Mouse (Mus musculus) hindbrain, embryonic 12.5 days (tissue): ENCODE measurements around the gene C4b. TPM values are rescaled to one million over a fixed set of nuclear protein-coding genes. Genes with fewer than 3 reads are reported as not detected.
"Not testable (repeated sequence)": the region's sequence is repeated elsewhere in the genome, so short reads cannot be mapped to it uniquely, and the experiment has no call there.

Source experiments
- ATAC-seq: fragments of 200-750 bp; cut with Nextera tagmentation; 2 replicates; pipeline ENCODE4 v1.8.0; 2017; ENCODE audit warnings: moderate TSS enrichment; ENCODE audit not compliant: low FRiP score
- H3K27ac ChIP-seq: fragments of 300-500 bp; sonication (generic); 2 replicates; pipeline ENCODE4 v1.5.1; 2016; ENCODE audit warnings: mild to moderate bottlenecking
- H3K27me3 ChIP-seq: fragments of 300-500 bp; sonication (generic); 2 replicates; pipeline ENCODE4 v1.6.1; 2016; ENCODE audit warnings: mild to moderate bottlenecking
- H3K36me3 ChIP-seq: fragments of 300-500 bp; sonication (generic); 2 replicates; pipeline ENCODE4 v1.6.1; 2016; ENCODE audit warnings: mild to moderate bottlenecking
- H3K4me1 ChIP-seq: fragments of 300-500 bp; sonication (generic); 2 replicates; pipeline ENCODE4 v1.6.1; 2016
- H3K4me2 ChIP-seq: fragments of 300-500 bp; sonication (generic); replicated peaks from 2 replicates; pipeline ENCODE4 v1.6.1; 2016; ENCODE audit warnings: mild to moderate bottlenecking
- H3K4me3 ChIP-seq: fragments of 300-500 bp; sonication (generic); 2 replicates; pipeline ENCODE4 v1.5.1; 2016; ENCODE audit warnings: mild to moderate bottlenecking
- H3K9ac ChIP-seq: fragments of 300-500 bp; sonication (generic); 2 replicates; pipeline ENCODE4 v1.6.1; 2016; ENCODE audit warnings: mild to moderate bottlenecking, moderate library complexity
- H3K9me3 ChIP-seq: fragments of 300-500 bp; sonication (generic); replicated peaks from 2 replicates; pipeline ENCODE4 v1.6.1; 2016; ENCODE audit warnings: mild to moderate bottlenecking
- WGBS: fragments of 180-500 bp; shearing (Covaris S2); methylation state at CpG from one replicate; pipeline ENCODE4 v1.1.7; 2016; 5-methylcytosine and 5-hydroxymethylcytosine counted together
- polyA plus RNA-seq: library from polyadenylated mRNA; unstranded; fragments of >200 nt; fragmentation: Nextera tagmentation; extraction: Ambion mirVana; gene quantifications from 2 replicates; pipeline ENCODE4 v1.2.1, GENCODE M21; 2016

The C4b gene
- not detected in 2 replicates for polyA plus RNA-seq

DNA sequence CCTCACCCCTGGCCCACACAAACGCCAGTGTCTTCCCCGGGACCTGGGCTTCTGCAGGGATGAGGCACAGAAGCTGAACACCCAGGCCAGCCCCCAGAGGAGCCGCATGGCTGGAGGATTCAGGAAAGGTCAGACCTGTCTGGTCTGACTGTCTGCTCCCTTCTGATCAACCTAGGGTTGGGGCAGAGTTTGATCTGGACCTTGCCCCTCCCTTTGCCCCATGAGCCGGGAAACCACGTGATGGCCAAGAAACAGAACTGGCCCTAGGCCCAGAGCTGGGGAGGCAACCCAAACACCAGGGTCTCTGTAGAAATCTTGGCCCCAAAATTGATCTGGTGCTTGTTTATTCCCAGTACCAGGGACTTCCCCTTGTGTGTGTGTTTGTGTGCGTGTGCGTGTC lies at the start of gene C4b:
C4b (minus strand) TSS at position 164 of the 400 bp plus-strand sequence.
- 86% methylated on average over 7 of the region's 7 CpGs for WGBS
- Histone ChIP-seq H3K4me1 (no peaks in the 10 kb centered on the region), H3K27me3 (0 out of 2 replicates have a peak, but pooled peaks cover under 1% of the 10 kb centered on the region), H3K36me3 (no peaks in the 10 kb centered on the region), H3K4me3 (no peak within 1 kb of the TSS), H3K9me3 (peaks cover 7% of the 10 kb centered on the region; the same call in 1 of the 2 replicates), H3K9ac (no peak within 1 kb of the TSS), H3K4me2 (no peak within 1 kb of the TSS), H3K27ac (no peak within 1 kb of the TSS)
- ATAC-seq: no peak

DNA sequence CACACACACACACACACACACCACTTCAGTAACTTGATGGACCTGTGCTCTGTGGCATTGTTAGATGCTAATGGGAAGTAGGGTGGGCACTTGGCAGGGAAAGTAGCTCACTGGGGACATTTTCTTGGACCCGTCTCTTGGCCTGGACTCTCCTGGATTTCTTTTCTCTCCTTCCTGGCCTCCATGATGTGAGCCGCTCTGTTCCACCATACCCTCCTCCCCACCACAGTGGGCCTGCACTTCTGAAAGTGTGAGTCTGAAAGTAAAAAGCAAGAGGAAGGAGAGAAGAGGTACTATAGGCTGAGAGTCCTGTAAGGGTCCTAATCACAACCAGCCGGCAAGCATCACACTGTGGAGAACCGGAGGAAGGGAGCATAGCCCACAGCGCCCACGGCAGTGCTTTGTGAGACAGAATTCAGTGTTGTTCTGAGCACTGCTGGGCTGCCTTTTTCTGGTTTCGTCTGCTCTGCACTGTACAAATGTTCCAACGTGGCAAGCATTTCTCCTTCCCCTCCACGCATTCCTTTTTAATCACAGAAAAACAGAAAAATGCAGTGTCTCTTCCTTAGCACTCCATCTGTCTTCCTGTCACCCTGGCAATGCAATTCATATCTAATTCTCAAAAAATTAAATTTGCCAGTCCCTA lies 34.1 kb upstream of the C4b start:
- H3K36me3 ChIP-seq: no peaks in the 10 kb centered on the region
- H3K4me3 ChIP-seq: no peak overlapping the region
- H3K4me2 ChIP-seq: no peak overlapping the region
- no peak overlapping the region for H3K27ac ChIP-seq
- no peaks in the 10 kb centered on the region for H3K27me3 ChIP-seq
- H3K4me1 ChIP-seq: no peaks in the 10 kb centered on the region
- WGBS: 79% methylated on average over 8 of the region's 9 CpGs
- no peak for ATAC-seq
- H3K9me3 ChIP-seq: peaks cover 18% of the 10 kb centered on the region
- no peak overlapping the region for H3K9ac ChIP-seq

DNA sequence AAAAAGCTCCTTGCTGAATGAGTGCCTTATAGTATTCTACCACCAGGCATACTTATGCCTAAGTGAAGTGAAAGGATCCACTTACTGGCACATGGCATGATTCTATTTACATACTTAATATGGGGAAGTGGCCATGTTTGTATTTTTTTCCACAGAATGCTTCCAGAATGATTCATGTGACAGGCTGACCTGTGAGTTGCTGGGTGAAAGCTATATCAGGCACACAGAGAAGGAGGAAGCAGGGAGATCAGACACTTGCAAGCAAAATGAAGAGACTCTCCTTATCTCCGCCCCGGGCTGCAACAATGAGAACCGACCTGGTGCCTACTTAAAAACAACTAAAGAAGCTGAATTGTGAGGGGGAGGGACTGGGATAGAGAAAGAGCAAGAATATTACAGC lies 17.8 kb upstream of the C4b start:
- Histone ChIP-seq H3K9ac (no peak overlapping the region), H3K27ac (no peak overlapping the region), H3K4me1 (no peaks in the 10 kb centered on the region), H3K4me2 (no peak overlapping the region), H3K9me3 (no peaks in the 10 kb centered on the region), H3K36me3 (no peaks in the 10 kb centered on the region), H3K4me3 (no peak overlapping the region), H3K27me3 (no peaks in the 10 kb centered on the region)
- 82% methylated on average over 3 of the region's 3 CpGs for WGBS
- no peak for ATAC-seq

DNA sequence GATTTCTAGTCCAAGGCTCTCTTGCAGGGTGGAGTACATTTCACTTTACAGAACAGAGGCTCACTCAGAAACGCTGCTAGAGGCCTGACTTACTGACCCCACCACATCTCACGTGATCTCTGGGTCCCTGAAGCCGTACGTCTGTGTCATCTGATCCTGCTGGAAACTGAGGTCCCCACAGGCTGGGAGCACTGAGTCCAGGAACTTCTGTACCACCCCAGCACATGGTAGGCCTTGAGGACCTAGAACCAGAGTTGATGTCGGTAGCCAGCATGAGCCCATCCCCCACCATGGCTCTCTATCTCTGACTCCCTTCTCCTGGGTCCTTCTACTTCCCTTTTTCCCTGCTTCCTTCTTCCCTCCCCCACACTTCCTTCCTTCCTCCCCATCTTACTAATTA lies 2.8 kb upstream of the C4b start:
- no peak overlapping the region for H3K9ac ChIP-seq
- no peak overlapping the region for H3K4me3 ChIP-seq
- peaks cover 20% of the 10 kb centered on the region; the same call in 1 of the 2 replicates for H3K9me3 ChIP-seq
- ATAC-seq: no peak
- no peaks in the 10 kb centered on the region for H3K4me1 ChIP-seq
- no peaks in the 10 kb centered on the region for H3K36me3 ChIP-seq
- WGBS: 82% methylated on average over 5 of the region's 5 CpGs
- no peaks in the 10 kb centered on the region for H3K27me3 ChIP-seq
- no peak overlapping the region for H3K4me2 ChIP-seq
- no peak overlapping the region for H3K27ac ChIP-seq

DNA sequence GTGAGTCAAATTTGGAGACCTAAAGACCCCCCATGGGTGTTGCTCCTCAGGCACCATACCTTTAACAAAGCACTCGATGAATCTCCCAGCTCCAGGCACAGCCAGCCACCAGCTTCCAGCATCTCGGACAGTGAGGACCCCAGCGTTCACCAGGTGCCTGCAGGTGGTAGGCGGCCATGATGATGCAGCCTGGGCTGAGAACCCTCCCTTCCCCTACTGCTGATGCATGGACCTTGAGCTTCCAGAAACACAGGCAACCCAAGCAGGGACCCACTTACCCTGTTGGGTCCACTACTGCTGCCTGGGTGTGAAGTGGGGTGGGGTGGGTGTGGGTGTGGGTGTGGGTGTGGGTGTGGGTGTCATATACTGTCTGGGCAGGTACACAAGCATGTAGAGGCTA lies 1.5 kb upstream of the C4b start:
- not testable (repeated sequence) for H3K9ac ChIP-seq, H3K4me2 ChIP-seq, H3K27ac ChIP-seq, H3K4me1 ChIP-seq, H3K4me3 ChIP-seq, ATAC-seq, H3K36me3 ChIP-seq, H3K27me3 ChIP-seq
- peaks cover 17% of the 10 kb centered on the region; the same call in 1 of the 2 replicates for H3K9me3 ChIP-seq
- WGBS: 86% methylated on average over 4 of the region's 4 CpGs

DNA sequence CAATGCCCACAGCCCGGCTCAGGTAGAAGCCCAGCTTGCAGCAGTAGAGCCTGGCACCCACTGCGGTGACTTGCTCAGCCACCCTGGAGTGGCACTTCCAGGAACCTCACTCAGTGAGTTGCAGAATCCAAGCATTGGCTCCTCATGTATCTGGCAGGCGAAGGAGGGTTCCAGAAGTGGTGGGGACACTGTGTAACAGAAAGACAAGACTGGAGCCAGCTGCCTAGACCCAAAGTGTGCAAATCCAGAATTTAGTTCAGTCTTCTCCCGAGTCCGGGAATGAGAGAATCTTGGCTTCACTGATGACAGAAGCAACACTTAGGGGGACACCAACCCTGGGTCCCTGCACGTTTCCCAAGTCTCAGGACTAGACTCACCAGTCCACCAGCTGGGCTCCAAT lies 929 bp upstream of the C4b start:
- whole genome bisulfite sequencing: 89% methylated on average over 6 of the region's 6 CpGs
- not testable (repeated sequence) for H3K4me2 ChIP-seq, ATAC-seq

DNA sequence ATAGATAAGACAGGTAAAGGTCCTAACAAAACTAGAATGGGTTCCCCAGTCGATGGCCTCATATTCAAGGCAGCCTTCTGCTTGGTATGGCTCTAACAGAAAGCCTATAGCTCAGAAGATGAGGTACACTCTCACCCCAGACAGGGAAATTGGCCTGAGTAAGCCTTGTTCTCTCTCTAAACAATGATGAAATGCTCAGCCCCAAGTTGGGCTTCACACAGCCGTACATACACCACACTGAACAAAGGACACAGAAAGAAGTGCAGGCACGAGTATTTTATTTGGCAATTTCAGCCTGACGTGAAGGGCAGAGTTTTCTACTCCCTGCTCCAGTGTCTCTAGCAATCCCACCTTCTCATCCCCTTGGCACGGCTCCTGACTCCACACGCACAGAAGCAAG lies 524 bp upstream of the C4b start:
- H3K9ac ChIP-seq: no peak overlapping the region
- WGBS: 86% methylated on average over 6 of the region's 6 CpGs
- H3K27ac ChIP-seq: no peak overlapping the region
- H3K4me2 ChIP-seq: no peak overlapping the region
- no peaks in the 10 kb centered on the region for H3K27me3 ChIP-seq
- H3K4me1 ChIP-seq: no peaks in the 10 kb centered on the region
- no peak overlapping the region for H3K4me3 ChIP-seq
- no peaks in the 10 kb centered on the region for H3K36me3 ChIP-seq
- ATAC-seq: no peak
- H3K9me3 ChIP-seq: peaks cover 10% of the 10 kb centered on the region; the same call in 1 of the 2 replicates

More for the DNA sequence above, 929 bp upstream of the C4b start:
- not testable (repeated sequence) for H3K36me3 ChIP-seq, H3K4me1 ChIP-seq, H3K27me3 ChIP-seq, H3K9ac ChIP-seq, H3K4me3 ChIP-seq, H3K27ac ChIP-seq
- peaks cover 14% of the 10 kb centered on the region; the same call in 1 of the 2 replicates for H3K9me3 ChIP-seq

DNA sequence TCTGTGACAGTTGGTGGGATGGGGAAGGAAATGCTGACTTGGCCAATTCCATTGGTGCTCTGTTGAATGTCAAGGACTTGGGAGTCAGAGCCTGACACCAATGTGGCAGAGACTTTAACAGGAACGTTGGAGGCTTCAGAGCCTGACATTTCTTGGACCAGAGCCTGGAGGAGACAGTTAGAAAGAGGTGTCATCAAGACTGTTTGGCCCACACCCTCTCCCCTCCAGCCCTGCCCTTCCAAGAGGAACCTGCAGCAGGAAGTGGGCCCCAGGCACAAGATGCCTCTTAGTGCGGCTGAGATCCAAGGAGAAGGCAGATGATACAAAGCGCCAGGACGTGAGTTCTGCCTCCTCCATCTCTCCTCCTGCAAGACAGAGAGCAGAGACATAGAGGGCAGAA lies 3.4 kb downstream of the C4b start:
- H3K27me3 ChIP-seq: peaks cover 10% of the 10 kb centered on the region; the same call in 1 of the 2 replicates
- H3K4me2 ChIP-seq: no peak overlapping the region
- no peak overlapping the region for H3K9ac ChIP-seq
- no peaks in the 10 kb centered on the region for H3K36me3 ChIP-seq
- WGBS: 88% methylated on average over 4 of the region's 4 CpGs
- H3K4me3 ChIP-seq: no peak overlapping the region
- no peaks in the 10 kb centered on the region for H3K9me3 ChIP-seq
- no peak for ATAC-seq
- H3K4me1 ChIP-seq: no peaks in the 10 kb centered on the region
- H3K27ac ChIP-seq: no peak overlapping the region

DNA sequence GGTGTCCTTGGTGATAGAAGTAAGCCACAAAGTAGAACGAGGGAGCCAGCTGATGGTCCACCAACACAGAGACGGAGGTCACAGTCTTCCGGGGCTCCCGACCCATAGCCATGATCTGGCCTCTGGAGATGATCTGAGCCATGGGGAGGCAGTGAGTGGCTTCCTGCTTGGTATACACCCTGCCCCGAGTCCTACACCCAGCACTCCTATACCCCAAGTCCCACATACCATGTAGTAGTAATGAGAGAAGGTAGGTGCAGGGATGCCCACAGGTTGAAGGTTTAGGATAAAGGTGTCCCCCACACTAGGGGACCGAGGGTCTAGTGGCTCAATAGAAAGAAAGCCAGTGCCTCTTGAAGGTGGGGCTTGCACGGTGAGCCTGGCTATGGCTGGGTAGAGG lies 4.0 kb downstream of the C4b start:
- H3K27me3 ChIP-seq: peaks cover 10% of the 10 kb centered on the region; the same call in 1 of the 2 replicates
- 79% methylated on average over 7 of the region's 7 CpGs for WGBS
- not testable (repeated sequence) for H3K4me2 ChIP-seq, H3K27ac ChIP-seq, H3K36me3 ChIP-seq, H3K4me1 ChIP-seq, H3K9ac ChIP-seq, H3K9me3 ChIP-seq, H3K4me3 ChIP-seq, ATAC-seq

DNA sequence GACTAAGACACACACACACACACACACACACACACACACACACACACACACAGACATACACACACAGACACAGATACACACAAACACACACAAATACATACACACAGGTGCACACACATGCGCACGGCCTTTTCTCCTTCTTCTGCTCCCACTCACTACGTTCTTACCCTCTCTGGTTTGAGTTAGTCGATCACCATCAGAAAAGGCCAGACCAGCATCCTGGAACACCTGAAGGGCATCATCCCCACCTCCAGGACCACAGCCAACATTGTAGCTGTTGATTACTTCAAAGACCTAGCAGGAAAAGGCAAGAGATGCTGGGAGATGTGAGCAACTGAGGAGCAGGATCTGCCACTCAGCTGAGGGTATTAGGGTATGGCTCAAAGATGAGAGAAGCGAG lies 6.2 kb downstream of the C4b start:
- H3K9me3 ChIP-seq, H3K4me3 ChIP-seq, ATAC-seq, H3K9ac ChIP-seq, H3K36me3 ChIP-seq, H3K4me2 ChIP-seq, H3K4me1 ChIP-seq, H3K27ac ChIP-seq: not testable (repeated sequence)
- 79% methylated on average over 5 of the region's 5 CpGs for WGBS
- peaks cover 10% of the 10 kb centered on the region; the same call in 1 of the 2 replicates for H3K27me3 ChIP-seq

DNA sequence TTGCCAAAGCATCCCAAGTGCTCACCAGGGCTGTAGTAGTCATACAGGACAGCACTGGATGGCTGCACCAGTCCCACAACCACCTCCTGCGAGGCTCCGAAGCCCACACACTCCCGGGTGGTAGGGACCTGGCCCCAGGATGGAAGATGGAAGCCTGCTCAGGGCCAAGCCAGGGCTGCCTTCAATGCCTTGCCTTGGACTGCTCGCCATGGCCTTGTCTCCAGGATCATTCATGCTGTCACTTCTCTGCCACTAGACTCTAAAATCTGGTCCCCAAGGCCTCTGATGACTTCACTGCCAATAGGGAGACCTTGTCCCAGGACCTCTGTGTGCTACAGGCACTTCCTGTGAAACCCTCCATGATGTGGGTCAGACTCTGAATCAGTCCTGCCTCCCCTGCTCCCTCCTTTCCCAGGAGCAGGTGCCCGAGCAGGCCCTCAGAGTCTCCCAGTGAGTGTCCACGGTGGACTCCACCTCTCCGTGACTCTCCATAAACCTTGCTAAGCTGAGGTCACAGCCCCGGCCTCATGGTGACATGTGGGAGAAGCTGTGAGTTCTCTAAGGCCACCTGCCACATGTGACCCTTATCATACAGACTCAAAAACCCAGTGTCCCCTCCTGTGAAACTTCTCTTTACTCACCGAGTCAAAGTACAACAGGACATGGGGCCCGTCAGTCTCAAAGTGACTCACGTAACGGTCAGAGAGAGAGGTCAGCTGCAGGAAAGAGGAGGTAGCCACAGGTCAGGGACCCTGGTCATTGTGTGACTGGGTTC lies 13.7 kb downstream of the C4b start:
- H3K4me2 ChIP-seq, H3K4me3 ChIP-seq, ATAC-seq, H3K36me3 ChIP-seq, H3K27me3 ChIP-seq, H3K9ac ChIP-seq, H3K4me1 ChIP-seq, H3K9me3 ChIP-seq, H3K27ac ChIP-seq: not testable (repeated sequence)
- WGBS: 83% methylated on average over 12 of the region's 12 CpGs

DNA sequence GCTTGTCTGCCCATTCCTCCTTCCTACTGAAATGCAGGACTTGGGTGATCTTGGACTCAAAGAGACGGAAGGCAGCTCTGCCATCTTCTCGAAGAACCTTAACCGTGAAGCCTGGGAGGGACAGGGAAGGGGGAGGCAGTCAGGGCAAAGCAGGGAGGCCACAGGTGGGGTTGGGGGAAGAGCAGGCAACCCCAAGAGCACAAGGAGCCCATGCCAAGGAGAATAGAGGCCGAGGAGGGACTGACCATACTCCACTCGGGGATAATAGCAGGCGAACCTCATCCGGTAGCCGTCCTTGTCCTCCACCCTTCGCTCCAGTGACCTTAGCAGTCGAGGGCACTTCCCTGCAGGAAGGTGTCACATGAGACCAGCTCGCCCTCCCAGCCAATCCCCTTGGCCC lies 14.5 kb downstream of the C4b start:
- ATAC-seq, H3K27ac ChIP-seq, H3K4me1 ChIP-seq, H3K9ac ChIP-seq, H3K9me3 ChIP-seq, H3K4me2 ChIP-seq, H3K36me3 ChIP-seq, H3K4me3 ChIP-seq, H3K27me3 ChIP-seq: not testable (repeated sequence)
- WGBS: 80% methylated on average over 11 of the region's 11 CpGs

DNA sequence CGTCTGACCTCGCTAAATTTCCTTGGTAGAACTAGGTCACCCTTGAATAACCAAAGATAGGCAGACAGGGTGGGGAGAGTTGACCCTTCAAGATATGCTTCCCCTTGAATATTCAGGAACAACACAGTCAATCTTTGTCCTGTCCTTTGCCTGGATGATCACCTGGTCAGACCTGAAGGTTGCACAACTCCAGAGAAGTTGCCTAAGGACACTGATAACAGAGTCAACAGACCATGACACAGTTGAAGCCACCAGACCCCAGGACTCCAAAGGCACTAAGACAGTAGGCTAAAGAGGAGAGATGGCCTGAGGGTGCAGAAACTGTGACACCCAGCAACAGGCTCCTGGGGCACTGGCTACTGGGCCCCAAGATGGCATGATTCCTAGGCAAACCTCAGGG lies 15.8 kb downstream of the C4b start:
- Histone ChIP-seq H3K4me2 (no peak overlapping the region), H3K27me3 (no peaks in the 10 kb centered on the region), H3K9me3 (peaks cover 3% of the 10 kb centered on the region), H3K4me1 (no peaks in the 10 kb centered on the region), H3K4me3 (no peak overlapping the region), H3K27ac (no peak overlapping the region), H3K9ac (no peak overlapping the region), H3K36me3 (no peaks in the 10 kb centered on the region)
- no peak for ATAC-seq
- WGBS: 87% methylated on average over 2 of the region's 2 CpGs
